Mouse (Mus musculus) limb, embryonic 14.5 days (tissue): ENCODE results near the gene Poc1a. TPM values are rescaled to one million over a fixed set of nuclear protein-coding genes. Genes with fewer than 3 reads are reported as not detected.

Experiments used
- ATAC-seq: fragments of 200-750 bp; cut with Nextera tagmentation; 2 replicates; pipeline ENCODE4 v1.8.0; 2017; ENCODE audit warnings: low read depth, moderate number of reproducible peaks, moderate TSS enrichment; ENCODE audit not compliant: low FRiP score
- DNase-seq: peaks from one replicate; pipeline ENCODE4 v3.0.0-alpha.2; 2015; ENCODE audit warnings: low spot score
- H3K27ac ChIP-seq: fragments of 300-500 bp; sonication (generic); replicated peaks from 2 replicates; pipeline ENCODE4 v1.5.1; 2014; ENCODE audit warnings: low read depth, mild to moderate bottlenecking, low read length, moderate library complexity, mixed read lengths
- H3K27me3 ChIP-seq: fragments of 300-500 bp; sonication (generic); 2 replicates; pipeline ENCODE4 v1.6.1; 2014; ENCODE audit warnings: low read length, mixed read lengths; ENCODE audit not compliant: control insufficient read depth, insufficient read depth
- H3K36me3 ChIP-seq: fragments of 300-500 bp; sonication (generic); 2 replicates; pipeline ENCODE4 v1.6.1; 2014; ENCODE audit warnings: mild to moderate bottlenecking, low read length, moderate library complexity, mixed read lengths; ENCODE audit not compliant: control insufficient read depth, insufficient read depth
- H3K4me1 ChIP-seq: fragments of 300-500 bp; sonication (generic); 2 replicates; pipeline ENCODE4 v1.6.1; 2014; ENCODE audit warnings: antibody characterized with exemption, low read length, mixed read lengths; ENCODE audit not compliant: control insufficient read depth, insufficient read depth
- H3K4me2 ChIP-seq: fragments of 300-500 bp; sonication (generic); replicated peaks from 2 replicates; pipeline ENCODE4 v1.6.1; 2014; ENCODE audit warnings: low read depth, mild to moderate bottlenecking, low read length, moderate library complexity; ENCODE audit not compliant: severe bottlenecking
- H3K4me3 ChIP-seq: fragments of 300-500 bp; sonication (generic); replicated peaks from 2 replicates; pipeline ENCODE4 v1.5.1; 2014; ENCODE audit warnings: low read length
- H3K9ac ChIP-seq: fragments of 300-500 bp; sonication (generic); 2 replicates; pipeline ENCODE4 v1.6.1; 2014; ENCODE audit warnings: mild to moderate bottlenecking, low read depth, low read length, moderate library complexity; ENCODE audit not compliant: severe bottlenecking
- H3K9me3 ChIP-seq: fragments of 300-500 bp; sonication (generic); 2 replicates; pipeline ENCODE4 v1.6.1; 2016; ENCODE audit warnings: low read length; ENCODE audit not compliant: control insufficient read depth
- POLR2A ChIP-seq: fragments of 200-500 bp; IDR thresholded peaks from 2 replicates; pipeline ENCODE4 v1.8.0; 2012; ENCODE audit warnings: inconsistent platforms, mild to moderate bottlenecking, moderate library complexity, borderline replicate concordance; ENCODE audit not compliant: insufficient read depth, insufficient read length; ENCODE audit errors: extremely low read depth
- WGBS: fragments of 180-500 bp; shearing (Covaris S2); extraction: QIAGEN DNeasy Blood & Tissue Kit; methylation state at CpG from one replicate; pipeline ENCODE4 v1.1.7; 2014; 5-methylcytosine and 5-hydroxymethylcytosine counted together
- polyA plus RNA-seq, 2 experiments: library from polyadenylated mRNA; depleted of rRNA in 1 of 2; stranded (reverse) in 1 of 2; unstranded in 1 of 2; fragments of >200 nt; fragmentation: Nextera tagmentation in 1 of 2; extraction: Ambion mirVana in 1 of 2; gene quantifications; 2 replicates each; pipeline versions ENCODE4 v1.2.1 to v1.2.3; 2012 to 2014

Poc1a gene
- polyA plus RNA-seq, 2 experiments, result 20.1 to 20.2 TPM

GRCm38 (mm10) chr9:106399808-106400207, 118.9 kb downstream of the Poc1a start:
- DNase-seq, result no peak
- Histone ChIP-seq H3K27ac (no peak overlapping the region), H3K4me3 (no peak overlapping the region), H3K4me2 (no peak overlapping the region), H3K9ac (no peak overlapping the region), H3K4me1 (peaks cover 4% of the 10 kb centered on the region; the same call in 1 of the 2 replicates), H3K27me3 (no peaks in the 10 kb centered on the region), H3K9me3 (no peaks in the 10 kb centered on the region), H3K36me3 (no peaks in the 10 kb centered on the region)
- no peak for ATAC-seq
- 51% methylated on average over 3 of the region's 3 CpGs for WGBS
- no peak for TF ChIP-seq POLR2A

Other genes with a start within 250 kb of the Poc1a start
- 0.53 and 0.59 TPM in 2 replicates for gene Col6a4, start 184.3 kb upstream of the Poc1a start, polyA plus RNA-seq (2012; rRNA removed)
- gene Col6a4, start 184.3 kb upstream of the Poc1a start, polyA plus RNA-seq (2014; fragmentation: Nextera tagmentation; extraction: Ambion mirVana), result 0.12 and 0.21 TPM in 2 replicates
- gene Glyctk, start 122.9 kb upstream of the Poc1a start, polyA plus RNA-seq (2012; rRNA removed), result 3.5 and 4.9 TPM in 2 replicates
- gene Glyctk, start 122.9 kb upstream of the Poc1a start, polyA plus RNA-seq (2014; fragmentation: Nextera tagmentation; extraction: Ambion mirVana), result 2.5 and 2.6 TPM in 2 replicates
- 104 and 122 TPM in 2 replicates for gene Wdr82, start 110.1 kb upstream of the Poc1a start, polyA plus RNA-seq (2012; rRNA removed)
- 30.2 and 32.5 TPM in 2 replicates for gene Wdr82, start 110.1 kb upstream of the Poc1a start, polyA plus RNA-seq (2014; fragmentation: Nextera tagmentation; extraction: Ambion mirVana)
- gene Ppm1m, start 81.3 kb upstream of the Poc1a start, polyA plus RNA-seq (2012; rRNA removed), result 87.0 and 93.5 TPM in 2 replicates
- gene Ppm1m, start 81.3 kb upstream of the Poc1a start, polyA plus RNA-seq (2014; fragmentation: Nextera tagmentation; extraction: Ambion mirVana), result 39.2 and 48.3 TPM in 2 replicates
- gene Twf2, start 78.0 kb upstream of the Poc1a start, polyA plus RNA-seq (2012; rRNA removed), result 69.2 and 76.3 TPM in 2 replicates
- 62.4 and 65.6 TPM in 2 replicates for gene Twf2, start 78.0 kb upstream of the Poc1a start, polyA plus RNA-seq (2014; fragmentation: Nextera tagmentation; extraction: Ambion mirVana)
- 0.96 and 0.99 TPM in 2 replicates for gene Tlr9, start 58.5 kb upstream of the Poc1a start, polyA plus RNA-seq (2012; rRNA removed)
- 0.08 and 0.11 TPM in 2 replicates for gene Tlr9, start 58.5 kb upstream of the Poc1a start, polyA plus RNA-seq (2014; fragmentation: Nextera tagmentation; extraction: Ambion mirVana)
- gene Alas1, start 32.4 kb upstream of the Poc1a start, polyA plus RNA-seq (2012; rRNA removed), result 83.3 and 97.2 TPM in 2 replicates
- gene Alas1, start 32.4 kb upstream of the Poc1a start, polyA plus RNA-seq (2014; fragmentation: Nextera tagmentation; extraction: Ambion mirVana), result 89.3 and 95.4 TPM in 2 replicates
- gene Dusp7, start 87.6 kb downstream of the Poc1a start, polyA plus RNA-seq (2012; rRNA removed), result 130 and 180 TPM in 2 replicates
- 73.0 and 84.1 TPM in 2 replicates for gene Dusp7, start 87.6 kb downstream of the Poc1a start, polyA plus RNA-seq (2014; fragmentation: Nextera tagmentation; extraction: Ambion mirVana)
- 946 and 1,047 TPM in 2 replicates for gene Rpl29, start 148.4 kb downstream of the Poc1a start, polyA plus RNA-seq (2012; rRNA removed)
- gene Rpl29, start 148.4 kb downstream of the Poc1a start, polyA plus RNA-seq (2014; fragmentation: Nextera tagmentation; extraction: Ambion mirVana), result 1,133 and 1,180 TPM in 2 replicates
- gene Acy1, start 157.3 kb downstream of the Poc1a start, polyA plus RNA-seq (2012; rRNA removed), result 34.4 and 35.1 TPM in 2 replicates
- 45.6 and 45.8 TPM in 2 replicates for gene Acy1, start 157.3 kb downstream of the Poc1a start, polyA plus RNA-seq (2014; fragmentation: Nextera tagmentation; extraction: Ambion mirVana)
- 54.5 and 64.6 TPM in 2 replicates for gene Abhd14b, start 166.4 kb downstream of the Poc1a start, polyA plus RNA-seq (2012; rRNA removed)
- 41.2 and 44.6 TPM in 2 replicates for gene Abhd14b, start 166.4 kb downstream of the Poc1a start, polyA plus RNA-seq (2014; fragmentation: Nextera tagmentation; extraction: Ambion mirVana)
- gene Abhd14a, start 166.6 kb downstream of the Poc1a start, polyA plus RNA-seq (2012; rRNA removed), result 79.9 and 87.1 TPM in 2 replicates
- 69.5 and 74.0 TPM in 2 replicates for gene Abhd14a, start 166.6 kb downstream of the Poc1a start, polyA plus RNA-seq (2014; fragmentation: Nextera tagmentation; extraction: Ambion mirVana)
- gene Pcbp4, start 172.2 kb downstream of the Poc1a start, polyA plus RNA-seq (2012; rRNA removed), result 238 and 328 TPM in 2 replicates
- 88.0 and 92.7 TPM in 2 replicates for gene Pcbp4, start 172.2 kb downstream of the Poc1a start, polyA plus RNA-seq (2014; fragmentation: Nextera tagmentation; extraction: Ambion mirVana)
- gene Gpr62, start 184.9 kb downstream of the Poc1a start, polyA plus RNA-seq (2012; rRNA removed), result 0.47 and 0.70 TPM in 2 replicates
- gene Gpr62, start 184.9 kb downstream of the Poc1a start, polyA plus RNA-seq (2014; fragmentation: Nextera tagmentation; extraction: Ambion mirVana), result 0.51 and 0.58 TPM in 2 replicates
- 44.2 and 52.3 TPM in 2 replicates for gene Rrp9, start 194.9 kb downstream of the Poc1a start, polyA plus RNA-seq (2012; rRNA removed)
- 41.3 and 42.7 TPM in 2 replicates for gene Rrp9, start 194.9 kb downstream of the Poc1a start, polyA plus RNA-seq (2014; fragmentation: Nextera tagmentation; extraction: Ambion mirVana)
- 9.0 and 9.2 TPM in 2 replicates for gene Parp3, start 195.9 kb downstream of the Poc1a start, polyA plus RNA-seq (2012; rRNA removed)
- gene Parp3, start 195.9 kb downstream of the Poc1a start, polyA plus RNA-seq (2014; fragmentation: Nextera tagmentation; extraction: Ambion mirVana), result 3.4 and 4.3 TPM in 2 replicates
- not detected in 2 replicates for gene Iqcf1, start 218.9 kb downstream of the Poc1a start, polyA plus RNA-seq (2012; rRNA removed)
- not detected in 2 replicates for gene Iqcf1, start 218.9 kb downstream of the Poc1a start, polyA plus RNA-seq (2014; fragmentation: Nextera tagmentation; extraction: Ambion mirVana)
- not detected in 2 replicates for gene Iqcf5, start 233.5 kb downstream of the Poc1a start, polyA plus RNA-seq (2012; rRNA removed)
- gene Iqcf5, start 233.5 kb downstream of the Poc1a start, polyA plus RNA-seq (2014; fragmentation: Nextera tagmentation; extraction: Ambion mirVana), result not detected in 2 replicates